Mouse (Mus musculus): Measurements from ENCODE around the gene Fam102b. TPM values are rescaled to one million over a fixed set of nuclear protein-coding genes. Genes with fewer than 3 reads are reported as not detected.

Gene Fam102b
- polyA plus RNA-seq, 1 experiment from 2014 or later = 34.6 TPM

- Histone ChIP-seq H3K4me1 (replicated peaks) (0 out of 2 replicates have a peak, but pooled peaks cover under 1% of the 10 kb centered on the region), H3K36me3 (peaks cover 16% of the 10 kb centered on the region), H3K27ac (replicated peaks) (no peak overlapping the region), H3K9me3 (no peaks in the 10 kb centered on the region), H3K27me3 (no peaks in the 10 kb centered on the region), H3K4me2 (no peak overlapping the region), H3K9ac (no peak overlapping the region), H3K4me3 (no peak overlapping the region)
- no peak for ATAC-seq (ENCODE audit: low read depth)
- 81% methylated on average over 5 of the region's 5 CpGs for WGBS
These were observed 21.6 kb downstream of the Fam102b start for GRCm38 (mm10) chr3:109005777-109006176.

- H3K9ac ChIP-seq = no peak overlapping the region
- H3K9me3 ChIP-seq = no peaks in the 10 kb centered on the region
- no peak overlapping the region for H3K4me3 ChIP-seq
- H3K36me3 ChIP-seq = peaks cover 23% of the 10 kb centered on the region
- no peak for ATAC-seq (ENCODE audit: low read depth)
- H3K27ac ChIP-seq (replicated peaks) = no peak overlapping the region
- no peaks in the 10 kb centered on the region for H3K4me1 ChIP-seq (replicated peaks)
- WGBS = 71% methylated on average over 1 of the region's 1 CpGs
- H3K27me3 ChIP-seq = no peaks in the 10 kb centered on the region
- no peak overlapping the region for H3K4me2 ChIP-seq
These were observed 28.2 kb downstream of the Fam102b start for GRCm38 (mm10) chr3:108999173-108999572.

GRCm38 (mm10) chr3:108997762-108998161 lies 29.6 kb downstream of the Fam102b start:
- Histone ChIP-seq H3K4me2 (no peak overlapping the region), H3K36me3 (peaks cover 23% of the 10 kb centered on the region), H3K27ac (replicated peaks) (no peak overlapping the region), H3K4me1 (replicated peaks) (no peaks in the 10 kb centered on the region), H3K9me3 (no peaks in the 10 kb centered on the region), H3K4me3 (no peak overlapping the region), H3K9ac (no peak overlapping the region), H3K27me3 (no peaks in the 10 kb centered on the region)
- whole genome bisulfite sequencing = 76% methylated on average over 4 of the region's 4 CpGs
- ATAC-seq (ENCODE audit: low read depth) = no peak

GRCm38 (mm10) chr3:108997284-108997683 lies 30.1 kb downstream of the Fam102b start:
- 88% methylated on average over 11 of the region's 11 CpGs for WGBS
- no peaks in the 10 kb centered on the region for H3K4me1 ChIP-seq (replicated peaks)
- no peak overlapping the region for H3K27ac ChIP-seq (replicated peaks)
- H3K27me3 ChIP-seq = no peaks in the 10 kb centered on the region
- H3K9ac ChIP-seq = no peak overlapping the region
- H3K4me3 ChIP-seq = no peak overlapping the region
- H3K9me3 ChIP-seq = no peaks in the 10 kb centered on the region
- H3K36me3 ChIP-seq = peaks cover 23% of the 10 kb centered on the region
- H3K4me2 ChIP-seq = no peak overlapping the region
- no peak for ATAC-seq (ENCODE audit: low read depth)

GRCm38 (mm10) chr3:108995379-108995778 lies 32.0 kb downstream of the Fam102b start:
- H3K4me2 ChIP-seq = no peak overlapping the region
- ATAC-seq (ENCODE audit: low read depth) = no peak
- no peaks in the 10 kb centered on the region for H3K27me3 ChIP-seq
- no peak overlapping the region for H3K9ac ChIP-seq
- 84% methylated on average over 2 of the region's 2 CpGs for WGBS
- H3K36me3 ChIP-seq = peaks cover 23% of the 10 kb centered on the region
- no peaks in the 10 kb centered on the region for H3K4me1 ChIP-seq (replicated peaks)
- H3K4me3 ChIP-seq = no peak overlapping the region
- no peak overlapping the region for H3K27ac ChIP-seq (replicated peaks)
- no peaks in the 10 kb centered on the region for H3K9me3 ChIP-seq

GRCm38 (mm10) chr3:108994477-108994876 lies 32.9 kb downstream of the Fam102b start:
- Histone ChIP-seq H3K36me3 (peaks cover 28% of the 10 kb centered on the region), H3K9ac (no peak overlapping the region), H3K4me3 (no peak overlapping the region), H3K9me3 (no peaks in the 10 kb centered on the region), H3K27ac (replicated peaks) (no peak overlapping the region), H3K27me3 (no peaks in the 10 kb centered on the region), H3K4me1 (replicated peaks) (no peaks in the 10 kb centered on the region), H3K4me2 (no peak overlapping the region)
- WGBS = 93% methylated on average over 2 of the region's 2 CpGs
- no peak for ATAC-seq (ENCODE audit: low read depth)

GRCm38 (mm10) chr3:108989971-108990548 lies 37.3 kb downstream of the Fam102b start:
- Histone ChIP-seq H3K36me3 (peaks cover 47% of the 10 kb centered on the region), H3K4me3 (no peak overlapping the region), H3K27me3 (no peaks in the 10 kb centered on the region), H3K4me2 (no peak overlapping the region), H3K9me3 (no peaks in the 10 kb centered on the region), H3K4me1 (replicated peaks) (peaks cover 10% of the 10 kb centered on the region), H3K9ac (no peak overlapping the region), H3K27ac (replicated peaks) (no peak overlapping the region)
- ATAC-seq (ENCODE audit: low read depth) = no peak
- WGBS = 93% methylated on average over 9 of the region's 9 CpGs

DNA sequence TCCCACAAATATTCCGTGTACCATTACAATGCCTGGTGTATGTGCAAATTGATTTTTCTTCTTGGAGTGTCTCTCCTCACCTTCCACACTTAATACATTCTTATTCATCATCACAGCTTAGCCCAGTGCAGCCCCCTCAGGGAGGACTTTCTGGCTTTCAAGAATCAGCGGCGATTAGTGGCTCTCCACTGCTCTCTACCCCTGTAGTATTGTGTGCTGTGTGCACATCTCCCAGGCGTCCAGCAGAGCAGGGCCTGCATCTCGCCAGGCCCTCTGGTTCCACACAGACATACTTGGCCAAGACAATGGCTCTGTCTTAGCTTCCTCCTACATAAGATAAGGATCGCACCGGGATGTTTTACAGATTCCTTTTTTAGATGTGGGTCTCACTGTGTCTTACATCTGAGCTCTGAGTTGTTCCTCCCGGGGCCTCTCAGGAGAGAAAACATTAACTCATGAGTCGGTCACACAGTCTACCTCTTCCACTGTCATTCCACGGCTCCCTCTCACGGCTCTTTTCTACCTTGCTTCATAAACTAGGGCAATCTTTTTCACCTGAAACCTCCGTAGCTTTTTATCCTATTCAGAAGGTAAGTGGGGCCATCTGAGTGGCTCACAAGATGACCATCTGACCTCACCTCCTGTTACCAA lies 40.3 kb downstream of the Fam102b start:
- H3K4me2 ChIP-seq = no peak overlapping the region
- H3K4me3 ChIP-seq = no peak overlapping the region
- H3K4me1 ChIP-seq (replicated peaks) = peaks cover 10% of the 10 kb centered on the region
- H3K27ac ChIP-seq (replicated peaks) = peak overlapping the region; percentile 50
- ATAC-seq (ENCODE audit: low read depth) = peak; percentile 56; the same call in 1 of the 2 replicates
- WGBS = 66% methylated on average over 12 of the region's 12 CpGs
- no peaks in the 10 kb centered on the region for H3K27me3 ChIP-seq
- H3K9me3 ChIP-seq = no peaks in the 10 kb centered on the region
- H3K36me3 ChIP-seq = peaks cover 65% of the 10 kb centered on the region
- H3K9ac ChIP-seq = 0 out of 2 replicates have a peak overlapping the region, but pooled peaks have one; percentile 17

DNA sequence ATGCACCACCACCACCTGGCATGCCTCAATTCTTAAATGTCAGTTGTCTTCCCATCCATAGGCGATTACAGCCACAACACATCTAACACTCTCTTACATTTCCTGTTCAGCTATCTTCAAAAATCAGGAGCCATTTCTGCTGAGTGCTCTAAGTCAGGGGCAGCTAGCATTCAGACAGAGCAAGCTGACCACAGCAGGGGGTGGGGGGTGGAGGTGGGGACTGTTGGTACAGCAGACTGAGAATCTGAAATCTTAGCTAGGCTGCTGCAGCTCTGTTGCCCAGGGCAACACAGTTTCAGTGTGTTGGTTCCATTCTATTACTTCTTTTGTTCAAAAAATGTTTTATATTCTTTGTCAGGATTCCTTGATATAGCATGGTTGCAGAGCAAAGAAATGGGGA lies 40.9 kb downstream of the Fam102b start:
- Histone ChIP-seq H3K27me3 (no peaks in the 10 kb centered on the region), H3K4me2 (no peak overlapping the region), H3K4me1 (replicated peaks) (peaks cover 10% of the 10 kb centered on the region), H3K36me3 (peaks cover 64% of the 10 kb centered on the region), H3K4me3 (no peak overlapping the region), H3K9ac (no peak overlapping the region), H3K9me3 (no peaks in the 10 kb centered on the region), H3K27ac (replicated peaks) (0 out of 2 replicates have a peak overlapping the region, but pooled peaks have one; percentile 13)
- no peak for ATAC-seq (ENCODE audit: low read depth)
- WGBS = 77% methylated on average over 1 of the region's 1 CpGs

DNA sequence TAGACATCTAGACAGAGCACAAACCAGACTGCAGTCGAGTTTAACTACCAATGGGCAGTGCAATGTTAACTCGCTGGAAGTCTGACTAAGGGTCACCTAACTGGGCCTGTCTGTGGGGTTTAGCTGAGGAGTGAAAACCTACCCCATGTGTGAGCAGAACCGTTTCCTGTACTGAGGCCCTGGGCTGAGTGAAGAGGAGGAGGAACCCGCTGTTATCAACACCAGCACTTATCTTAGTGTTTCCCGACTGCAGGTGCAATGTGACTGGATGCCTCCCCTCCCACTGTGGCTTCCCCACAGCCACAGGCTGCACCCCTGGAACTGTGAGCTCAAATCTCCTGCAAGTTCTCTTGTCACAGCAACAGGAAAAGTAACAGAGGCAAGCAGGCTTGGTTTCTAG lies 43.4 kb downstream of the Fam102b start:
- WGBS = 80% methylated on average over 5 of the region's 5 CpGs
- H3K4me1 ChIP-seq (replicated peaks) = peaks cover 10% of the 10 kb centered on the region
- peaks cover 63% of the 10 kb centered on the region for H3K36me3 ChIP-seq
- H3K9me3 ChIP-seq = no peaks in the 10 kb centered on the region
- H3K4me3 ChIP-seq = no peak overlapping the region
- H3K27ac ChIP-seq (replicated peaks) = no peak overlapping the region
- no peak overlapping the region for H3K4me2 ChIP-seq
- no peaks in the 10 kb centered on the region for H3K27me3 ChIP-seq
- ATAC-seq (ENCODE audit: low read depth) = no peak
- no peak overlapping the region for H3K9ac ChIP-seq

DNA sequence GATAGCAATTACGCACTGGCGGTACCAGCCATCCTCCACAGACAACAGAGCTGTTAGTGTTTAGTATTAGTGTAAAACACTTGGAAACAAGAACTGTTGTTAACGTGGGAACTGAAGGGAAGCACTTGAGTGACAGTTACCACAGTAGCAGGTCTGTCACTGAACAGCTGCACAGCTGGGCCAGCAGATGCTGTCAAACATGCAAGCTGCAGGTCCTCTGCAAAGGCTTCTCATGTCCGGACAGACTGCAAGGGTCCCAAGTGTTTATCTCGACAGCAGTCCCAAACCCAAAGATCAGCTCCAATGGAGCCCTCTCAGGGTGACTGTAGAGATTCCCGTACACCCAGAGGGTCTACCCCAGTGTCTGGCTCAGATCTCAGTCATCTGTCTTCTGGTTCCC lies 45.5 kb downstream of the Fam102b start:
- WGBS = 90% methylated on average over 6 of the region's 6 CpGs
- Histone ChIP-seq H3K4me1 (replicated peaks) (peaks cover 5% of the 10 kb centered on the region), H3K9ac (no peak overlapping the region), H3K4me2 (no peak overlapping the region), H3K36me3 (peaks cover 70% of the 10 kb centered on the region), H3K27ac (replicated peaks) (no peak overlapping the region), H3K9me3 (no peaks in the 10 kb centered on the region), H3K4me3 (no peak overlapping the region), H3K27me3 (no peaks in the 10 kb centered on the region)
- ATAC-seq (ENCODE audit: low read depth) = no peak

- no peak for ATAC-seq (ENCODE audit: low read depth)
- H3K27ac ChIP-seq (replicated peaks) = no peak overlapping the region
- WGBS = 95% methylated on average over 13 of the region's 13 CpGs
- no peak overlapping the region for H3K4me3 ChIP-seq
- H3K27me3 ChIP-seq = no peaks in the 10 kb centered on the region
- no peaks in the 10 kb centered on the region for H3K4me1 ChIP-seq (replicated peaks)
- H3K9me3 ChIP-seq = no peaks in the 10 kb centered on the region
- no peak overlapping the region for H3K4me2 ChIP-seq
- H3K36me3 ChIP-seq = peaks cover 77% of the 10 kb centered on the region
- H3K9ac ChIP-seq = no peak overlapping the region
These were observed 49.9 kb downstream of the Fam102b start for GRCm38 (mm10) chr3:108977340-108978030.

Measured in neural tube, embryonic 13.5 days (tissue).